Mouse (Mus musculus) left cerebral cortex, adult 8-10 months (tissue): ENCODE data around the gene Lin7b. TPM values are rescaled to one million over a fixed set of nuclear protein-coding genes. Genes with fewer than 3 reads are reported as not detected.

ENCODE experiments used
- DNase-seq, 2 experiments: peaks; one replicate each; pipeline ENCODE4 v3.0.0; 2022; ENCODE audit warnings: low spot score in 2 of 2
- total RNA-seq, 4 experiments: library from RNA; stranded (reverse); gene quantifications; 2 replicates each; pipeline ENCODE4 v1.2.4; 2022

The Lin7b gene
- total RNA-seq, 4 experiments from 2014 or later, result 139 to 172 (median 159) TPM

GRCm38 (mm10) chr7:45355318-45356020 lies 14.9 kb downstream of the Lin7b start:
- no peak for DNase-seq

- DNase-seq, result no peak
Observed at GRCm38 (mm10) chr7:45353041-45353440, 17.3 kb downstream of the Lin7b start.

DNA sequence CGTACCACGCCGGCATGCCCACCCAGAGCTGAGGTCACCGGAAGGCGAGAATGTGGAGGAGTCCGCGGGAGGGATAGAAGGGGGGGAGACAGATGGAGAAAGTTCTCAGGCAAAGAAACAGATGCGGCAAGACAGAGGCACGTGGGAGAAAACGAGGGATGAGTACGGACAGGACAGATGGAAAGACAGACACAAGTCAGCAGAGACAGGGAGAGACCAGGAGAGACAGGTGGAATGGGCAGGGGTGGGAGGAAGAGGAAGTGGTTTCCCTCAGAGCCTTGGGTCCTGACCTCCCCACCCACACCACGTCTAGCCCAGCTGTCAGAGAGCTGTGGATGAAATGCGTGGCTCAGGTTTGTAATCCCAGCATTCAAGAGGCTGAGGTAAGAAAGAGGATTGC lies 23.5 kb downstream of the Lin7b start:
- DNase-seq, result no peak

GRCm38 (mm10) chr7:45343543-45343942 lies 26.8 kb downstream of the Lin7b start:
- no peak for DNase-seq

- no peak for DNase-seq
Observed at GRCm38 (mm10) chr7:45342081-45342480, 28.3 kb downstream of the Lin7b start.

GRCm38 (mm10) chr7:45341303-45341702 lies 29.1 kb downstream of the Lin7b start:
- DNase-seq, result peak; percentile 49 to 74

- DNase-seq, result no peak
Observed at GRCm38 (mm10) chr7:45340669-45341068, 29.7 kb downstream of the Lin7b start.

DNA sequence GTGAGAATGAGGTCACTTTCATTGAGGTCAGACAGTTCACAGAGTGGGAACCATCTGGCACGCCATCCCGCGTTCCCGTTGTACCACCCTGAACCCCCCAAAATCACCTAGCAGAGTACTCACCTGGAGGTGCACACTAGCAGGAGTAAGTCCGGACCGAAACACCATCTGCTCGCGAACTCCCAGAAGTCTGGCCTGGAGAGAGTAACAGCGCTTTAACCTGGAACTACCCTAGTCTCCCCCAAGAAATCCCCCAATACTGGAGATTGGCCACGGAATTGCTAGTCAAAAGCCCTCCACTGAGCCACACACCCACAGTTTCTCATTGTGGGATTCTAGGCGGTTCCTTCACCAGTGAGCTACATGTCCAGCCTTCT lies 30.3 kb downstream of the Lin7b start:
- DNase-seq, result no peak

DNA sequence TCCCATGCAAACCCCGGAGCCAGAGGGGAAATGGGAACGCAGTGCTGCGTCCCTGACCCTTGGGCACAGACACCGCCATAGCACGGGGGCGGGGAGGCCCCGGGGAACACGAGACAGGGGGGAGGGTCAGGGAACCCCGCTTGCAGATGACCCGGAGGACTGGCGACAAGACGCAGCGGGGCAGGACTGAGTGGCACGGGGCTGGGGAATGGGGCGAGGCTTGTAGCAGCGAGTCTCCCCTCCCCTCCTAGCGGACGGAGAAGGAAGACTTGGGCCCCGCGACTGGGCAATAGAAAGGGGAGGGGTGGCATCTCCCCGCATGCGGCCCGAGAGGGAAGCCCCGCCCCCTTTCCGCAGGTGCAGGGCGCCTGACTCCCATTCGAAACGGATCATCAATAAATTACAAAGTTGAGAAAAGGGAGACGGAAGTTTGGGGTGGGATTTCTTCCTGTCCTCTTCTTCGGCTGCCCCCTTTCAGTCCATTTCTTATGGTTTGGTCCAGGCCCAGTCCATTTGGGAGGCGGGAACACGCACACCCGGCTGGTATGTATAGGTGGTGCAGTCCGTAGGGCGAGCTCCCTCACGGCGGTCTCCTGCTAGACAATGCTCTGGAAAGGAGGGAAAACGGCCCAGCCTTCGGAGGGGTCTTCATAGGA lies 30.8 kb downstream of the Lin7b start:
- DNase-seq, result peak in 1 of 2 experiments; percentile 24

DNA sequence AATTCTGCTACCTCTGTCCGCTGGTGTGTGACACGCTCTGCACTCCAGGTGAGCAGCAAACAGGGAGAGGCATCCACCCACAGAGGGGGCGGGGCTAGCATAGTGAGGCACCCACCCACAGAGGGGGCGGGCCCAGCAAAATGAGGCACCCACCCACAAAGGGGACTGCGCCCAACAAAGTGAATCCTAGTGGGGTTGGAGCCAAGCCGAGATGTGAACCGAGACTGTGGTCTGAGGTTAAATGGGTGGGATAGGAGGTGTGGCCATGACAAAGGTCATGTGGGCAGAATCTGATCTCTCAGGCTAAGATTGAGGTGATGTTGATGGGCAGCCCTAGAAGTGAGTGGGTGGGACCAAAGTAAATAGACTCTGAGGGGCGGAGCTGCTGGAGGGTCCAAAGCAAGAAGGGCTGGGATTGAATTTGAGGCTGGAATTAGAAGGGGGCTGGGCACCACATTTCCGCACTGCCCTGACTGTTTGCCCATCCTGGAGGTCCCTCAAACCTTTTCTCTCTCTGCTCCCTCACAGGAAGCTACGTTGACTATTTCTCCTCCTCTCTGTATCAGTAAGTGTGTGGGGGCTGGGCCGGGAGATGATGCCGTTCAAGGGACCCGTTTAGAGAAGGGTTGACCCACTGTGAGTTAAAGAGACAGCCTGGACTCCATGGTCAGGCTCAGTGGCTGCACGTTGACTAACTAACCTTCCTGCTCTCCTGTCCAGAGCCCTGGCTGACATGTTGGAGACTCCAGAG lies 32.0 kb downstream of the Lin7b start:
- DNase-seq, result peak; percentile 17 to 72

DNA sequence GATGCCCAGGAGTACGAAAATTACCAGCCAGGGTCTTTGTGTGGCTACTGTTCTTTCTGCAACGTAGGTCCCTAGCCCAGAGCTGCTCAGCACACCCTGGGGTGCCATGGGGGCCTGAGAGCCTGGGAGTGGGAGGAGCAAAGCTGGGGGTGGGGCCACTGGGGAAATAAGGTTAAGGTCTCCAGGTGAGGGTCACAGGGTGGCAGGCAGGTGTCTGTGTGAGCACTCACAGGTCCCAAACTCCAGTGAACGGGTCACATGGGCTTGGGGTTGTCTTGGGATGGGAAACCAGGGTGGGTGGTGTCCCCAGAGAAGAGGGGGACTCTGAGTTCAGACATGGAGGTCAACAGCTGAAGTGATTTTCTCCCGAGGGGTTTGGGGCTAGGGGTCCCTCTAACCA lies 32.9 kb downstream of the Lin7b start:
- DNase-seq, result no peak

- no peak for DNase-seq
Observed at GRCm38 (mm10) chr7:45336319-45336718, 34.1 kb downstream of the Lin7b start.

DNA sequence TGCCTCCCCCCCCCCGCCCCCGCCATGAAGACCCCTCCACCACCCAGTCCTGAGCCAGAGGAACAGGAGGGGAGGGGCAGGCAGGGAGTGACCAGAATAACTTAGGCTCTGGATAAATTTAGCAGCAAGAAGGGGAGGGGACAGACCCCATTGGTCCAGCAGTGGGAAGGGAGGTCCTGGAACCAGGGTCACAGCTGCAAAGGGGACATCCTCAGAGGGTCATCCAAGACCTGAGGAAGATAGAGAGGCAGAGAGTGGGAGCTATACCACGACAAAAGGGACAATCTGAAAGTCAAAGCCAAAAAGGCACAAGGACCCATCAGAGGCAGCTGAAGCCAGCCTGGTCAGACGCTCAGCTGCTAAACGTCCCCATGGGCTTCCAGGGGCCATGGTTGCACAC lies 35.3 kb downstream of the Lin7b start, which contains the start of gene Hrc:
Hrc (plus strand) TSS at position 235 of the 400 bp plus-strand sequence.
- DNase-seq, result no peak

- no peak for DNase-seq
Observed at GRCm38 (mm10) chr7:45334605-45335004, 35.8 kb downstream of the Lin7b start.

DNA sequence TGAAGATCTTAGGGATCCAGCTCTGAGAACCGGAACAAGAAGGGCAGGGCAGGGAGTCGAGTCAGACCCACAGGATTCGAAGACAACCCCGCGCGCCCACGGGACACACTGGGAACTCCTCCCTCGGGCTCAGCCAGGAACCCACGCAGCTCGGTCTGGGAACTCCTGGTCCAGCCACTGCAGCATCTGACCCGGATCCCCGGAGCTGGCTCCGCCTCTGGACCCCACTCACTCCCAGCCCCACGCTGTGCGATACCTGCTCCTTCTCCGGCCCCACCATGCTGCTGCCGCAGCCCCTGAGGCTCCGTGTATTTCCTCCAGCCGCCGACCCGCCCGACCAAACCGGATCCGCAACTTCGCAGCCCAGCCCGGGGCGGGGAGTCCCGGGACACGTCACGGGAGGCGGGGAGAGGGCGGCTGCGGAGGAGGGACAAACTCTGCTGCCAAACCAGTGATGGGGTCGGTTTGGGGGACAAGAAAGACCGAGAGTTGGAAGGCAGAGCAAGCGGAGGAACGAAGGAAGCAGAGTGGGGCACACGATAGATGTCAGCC lies 36.9 kb downstream of the Lin7b start, which contains the start of gene Trpm4:
Trpm4 (minus strand) TSS at position 350 of the 552 bp plus-strand sequence.
- DNase-seq, result peak; percentile 43 to 56

GRCm38 (mm10) chr7:45332685-45333425 lies 37.5 kb downstream of the Lin7b start:
- DNase-seq, result peak in 1 of 2 experiments; percentile 21

GRCm38 (mm10) chr7:45331502-45331901 lies 38.9 kb downstream of the Lin7b start:
- DNase-seq, result no peak

- no peak for DNase-seq
Observed at GRCm38 (mm10) chr7:45328841-45329475, 41.4 kb downstream of the Lin7b start.

GRCm38 (mm10) chr7:45325800-45326199 lies 44.6 kb downstream of the Lin7b start:
- DNase-seq, result no peak

DNA sequence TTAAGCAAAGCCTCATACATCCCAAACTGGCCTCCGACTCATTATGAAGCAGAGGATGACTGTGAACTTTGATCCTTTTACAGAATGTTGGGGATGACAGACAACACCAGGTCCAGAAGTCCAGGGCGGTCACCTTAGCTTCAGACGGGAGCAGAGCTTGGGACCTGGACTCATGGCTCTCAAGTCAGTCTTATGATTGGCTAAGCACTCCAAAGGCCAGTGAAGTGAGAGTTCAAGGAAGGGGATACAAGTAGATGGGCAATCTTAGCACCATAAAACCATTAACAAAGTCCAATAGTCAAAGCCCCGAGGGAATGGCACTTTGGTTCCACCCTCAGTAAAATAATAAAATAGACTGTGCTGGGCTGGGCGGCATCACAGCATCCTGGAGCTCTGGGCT lies 47.3 kb downstream of the Lin7b start:
- DNase-seq, result no peak

- DNase-seq, result no peak
Observed at GRCm38 (mm10) chr7:45322245-45322644, 48.1 kb downstream of the Lin7b start.
